In genomic region chr14:28531531-28531930, GRCm38 (mm10) we compare ENCODE assay signal across 20 mouse cellular contexts. TPM values are rescaled to one million over a fixed set of nuclear protein-coding genes. Genes with fewer than 3 reads are reported as not detected.
"Had no signal": no experiment of that assay in that cellular context is flagged by ENCODE, and none has a peak within 500 bp of the region (broad histone marks: within the 10 kb centered on the region; RNA-seq: fewer than 3 reads in every experiment).

No protein-coding gene starts in this region.

- H3K4me1 ChIP-seq: liver, embryonic 12.5 days; liver, embryonic 15.5 days; midbrain, embryonic 13.5 days; neural tube, embryonic 12.5 days had no signal

- H3K27ac ChIP-seq: limb, embryonic 13.5 days; liver, embryonic 12.5 days; liver, embryonic 15.5 days; midbrain, embryonic 13.5 days; neural tube, embryonic 12.5 days; neural tube, embryonic 15.5 days had no signal

- H3K4me3 ChIP-seq: limb, embryonic 13.5 days; liver, embryonic 12.5 days; liver, embryonic 15.5 days; midbrain, embryonic 13.5 days; neural tube, embryonic 12.5 days; neural tube, embryonic 15.5 days had no signal

- ATAC-seq: intestine, embryonic 16.5 days; liver, embryonic 12.5 days; midbrain, embryonic 13.5 days had no signal

- H3K27me3 ChIP-seq: liver, embryonic 12.5 days; liver, embryonic 15.5 days; midbrain, embryonic 13.5 days; neural tube, embryonic 12.5 days; neural tube, embryonic 15.5 days had no signal

- H3K4me2 ChIP-seq: limb, embryonic 13.5 days; liver, embryonic 12.5 days; liver, embryonic 15.5 days; midbrain, embryonic 13.5 days; neural tube, embryonic 12.5 days; neural tube, embryonic 15.5 days had no signal

- H3K9me3 ChIP-seq: limb, embryonic 13.5 days; liver, embryonic 12.5 days; liver, embryonic 15.5 days; midbrain, embryonic 13.5 days; neural tube, embryonic 12.5 days; neural tube, embryonic 15.5 days had no signal

- H3K9ac ChIP-seq: limb, embryonic 13.5 days; liver, embryonic 12.5 days; liver, embryonic 15.5 days; midbrain, embryonic 13.5 days; neural tube, embryonic 12.5 days; neural tube, embryonic 15.5 days had no signal

- H3K36me3 ChIP-seq: liver, embryonic 12.5 days; liver, embryonic 15.5 days; midbrain, embryonic 13.5 days; neural tube, embryonic 12.5 days; neural tube, embryonic 15.5 days had no signal

- DNase-seq: kidney, adult 9 months; kidney, postnatal 4 days; left cerebral cortex, postnatal 4 days; liver; lung, adult 2 months; lung, postnatal 14 days; lung, postnatal 4 days; right cerebral cortex, adult 18-20 months; right cerebral cortex, postnatal 14 days; right cerebral cortex, postnatal 4 days; thymus, postnatal 25 days had no signal

RNA-seq across cellular contexts. Expression of gene Wnt5a, which starts 27.0 kb away (rescaled TPM):
- total RNA-seq: megakaryocyte progenitor cell, adult 5-6 weeks; megakaryocyte-erythroid progenitor cell, adult 5-6 weeks had no signal
